Mouse (Mus musculus) brain, embryonic 14.5 days (tissue): ENCODE results near the gene Kpna1.

ENCODE experiments used
- CTCF ChIP-seq: fragments of 200-500 bp; IDR thresholded peaks from 2 replicates; pipeline ENCODE4 v1.5.1; 2012; ENCODE audit warnings: inconsistent platforms, mild to moderate bottlenecking, moderate library complexity, borderline replicate concordance; ENCODE audit not compliant: insufficient read depth, insufficient read length; ENCODE audit errors: extremely low read depth
- POLR2A ChIP-seq: fragments of 200-500 bp; IDR thresholded peaks from 2 replicates; pipeline ENCODE4 v1.6.1; 2012; ENCODE audit warnings: mild to moderate bottlenecking, inconsistent platforms, borderline replicate concordance; ENCODE audit not compliant: poor library complexity, insufficient read depth, insufficient read length, severe bottlenecking; ENCODE audit errors: extremely low read depth

- TF ChIP-seq CTCF (no peak), POLR2A (no peak)
Observed at GRCm38 (mm10) chr16:35949264-35949663, 29.3 kb upstream of the Kpna1 start.
